Mouse (Mus musculus) regulatory T cell (primary cell): ENCODE results near the gene Parp6.

Experiments used
- in situ Hi-C: fragments of 300-600 bp; cut with MboI, MseI; formaldehyde crosslinking; loops from one replicate; pipeline ENCODE4 v1.15.1; 2025; ENCODE audit warnings: high pct_unique_total_duplicates

Parp6 gene

DNA sequence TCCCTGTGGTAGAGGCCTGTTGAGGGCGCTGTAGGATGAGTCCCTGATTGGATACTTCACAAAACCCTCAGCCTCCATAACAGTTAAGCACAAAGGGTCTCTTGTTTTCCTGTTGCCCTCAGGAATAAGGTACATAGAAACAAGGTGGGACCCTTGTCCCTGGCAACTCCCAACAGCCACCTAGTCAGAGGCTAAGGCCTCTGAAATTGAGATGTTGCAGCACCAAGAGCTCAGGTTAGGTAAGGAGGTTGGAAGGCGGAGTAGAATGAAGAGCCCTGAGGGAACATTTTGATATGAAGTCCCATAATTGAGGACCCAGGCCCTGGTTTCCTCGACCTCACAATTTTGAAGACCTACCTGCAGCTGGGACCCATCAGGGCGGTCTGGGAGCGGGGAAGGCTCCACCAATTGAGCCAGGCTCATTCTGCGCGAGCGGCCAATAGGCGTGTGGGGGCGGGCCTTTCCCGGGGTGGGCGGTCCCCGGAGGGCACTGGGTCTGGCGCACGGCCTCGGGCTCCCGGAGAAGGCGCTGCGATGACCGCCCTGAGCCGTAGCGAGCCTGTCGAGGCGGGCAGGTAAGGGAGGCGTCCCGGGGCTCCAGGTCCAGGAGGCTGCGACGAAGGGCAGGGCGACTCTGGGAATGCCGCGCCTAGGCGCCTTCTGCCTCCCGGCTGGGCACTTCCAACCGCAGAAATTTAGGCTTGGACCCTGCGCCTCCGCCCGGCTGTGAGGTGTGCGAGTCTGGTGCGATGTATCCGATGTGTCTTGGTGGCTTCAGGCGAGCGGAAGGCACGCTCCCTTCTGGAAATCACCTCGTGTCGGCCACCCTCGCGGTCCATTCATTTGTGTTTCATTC lies 62.8 kb downstream of the Parp6 start, which contains the start of gene Gramd2:
Gene Gramd2, plus strand, starts transcription at position 467 of the 856 bp plus-strand sequence.
- in situ Hi-C loops: no loop called here

DNA sequence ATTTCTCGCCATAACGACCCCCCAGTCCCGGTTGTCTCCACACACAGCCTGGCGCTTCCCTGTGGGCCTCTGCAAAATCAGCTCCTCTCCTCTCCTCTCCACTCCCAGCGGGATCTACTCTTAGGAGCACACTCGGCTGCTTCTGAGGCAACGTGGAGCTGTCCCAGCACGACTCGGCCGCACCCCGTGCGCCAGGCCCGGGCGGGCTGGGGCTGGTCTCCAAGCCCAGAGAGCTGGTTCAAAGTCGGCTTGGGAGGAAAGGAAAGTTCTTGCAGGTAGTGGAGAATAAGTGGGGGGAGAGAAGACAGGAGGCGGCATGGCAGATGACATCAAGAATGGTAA lies 63.4 kb downstream of the Parp6 start:
- in situ Hi-C loops: no loop called here

DNA sequence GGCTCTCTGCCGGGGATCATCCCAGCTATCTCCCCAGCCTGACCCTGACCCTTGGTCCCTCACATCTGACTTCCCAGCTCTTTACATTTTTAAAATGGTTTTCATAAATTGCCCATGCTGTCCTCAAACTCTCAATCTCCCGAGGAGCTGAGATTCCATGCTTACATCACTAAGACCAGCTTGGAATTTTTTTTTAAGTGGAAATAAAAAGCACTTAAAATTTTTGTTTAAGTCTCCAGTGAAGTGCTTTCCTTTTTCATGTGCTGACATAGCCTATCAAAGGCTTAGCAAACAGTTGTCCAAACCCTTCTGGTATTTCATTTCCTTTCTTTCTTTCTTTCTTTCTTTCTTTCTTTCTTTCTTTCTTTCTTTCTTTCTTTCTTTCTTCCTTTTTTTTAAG lies 66.9 kb downstream of the Parp6 start:
- in situ Hi-C loops: no loop called here

DNA sequence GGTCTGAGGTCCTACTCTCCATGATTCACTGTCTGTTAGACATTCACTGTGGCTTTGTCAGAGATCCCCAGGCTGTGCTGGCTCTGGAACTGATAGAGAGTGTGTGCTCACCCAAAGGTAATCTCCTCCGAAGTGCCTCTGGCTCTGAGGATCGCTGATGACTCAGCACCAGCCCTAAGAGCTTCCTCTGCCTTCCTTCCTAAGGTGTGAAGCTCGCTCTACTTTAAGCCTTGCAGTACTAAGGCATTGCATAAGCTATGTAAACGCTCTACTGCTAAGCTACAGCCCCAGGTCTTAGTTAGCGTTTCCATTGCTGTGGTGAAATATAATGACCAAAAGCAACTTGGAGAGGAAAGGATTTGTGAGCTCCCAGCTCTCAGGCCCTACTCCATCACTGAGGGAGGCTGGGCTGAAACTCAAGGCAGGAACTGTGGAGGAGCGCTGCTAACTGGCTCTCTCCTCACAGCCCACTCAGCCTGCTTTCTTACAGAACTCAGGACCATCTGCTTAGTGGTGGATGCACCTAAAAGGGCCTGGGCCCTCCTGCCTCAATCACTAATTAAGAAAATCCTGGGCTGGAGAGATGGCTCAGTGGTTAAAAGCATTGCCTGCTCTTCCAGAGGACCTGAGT lies 70.4 kb downstream of the Parp6 start:
- in situ Hi-C loops: no loop called here

DNA sequence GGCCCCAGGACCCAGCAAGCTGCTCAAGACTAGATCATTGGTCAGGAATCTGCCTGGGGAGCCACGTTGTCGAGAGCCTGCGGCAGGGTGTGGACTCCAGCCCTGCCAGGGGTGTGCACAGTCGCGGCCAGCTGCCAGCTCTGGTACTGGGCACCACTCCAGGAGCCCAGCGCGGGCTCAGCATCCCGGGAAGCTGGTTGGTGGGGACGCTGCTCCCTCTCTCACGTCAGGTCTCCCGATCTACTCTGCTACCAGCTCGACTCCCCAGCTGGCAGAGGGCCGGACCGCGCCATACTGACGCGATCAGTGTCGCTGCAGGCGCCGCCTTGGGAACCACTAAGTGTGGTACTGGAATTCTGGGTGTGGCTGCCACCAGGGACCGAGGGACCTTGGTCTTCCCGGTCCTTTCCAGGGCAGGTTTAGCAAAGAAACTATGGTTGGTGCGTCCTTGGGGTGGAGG lies 74.6 kb downstream of the Parp6 start:
- in situ Hi-C loops: no loop called here

DNA sequence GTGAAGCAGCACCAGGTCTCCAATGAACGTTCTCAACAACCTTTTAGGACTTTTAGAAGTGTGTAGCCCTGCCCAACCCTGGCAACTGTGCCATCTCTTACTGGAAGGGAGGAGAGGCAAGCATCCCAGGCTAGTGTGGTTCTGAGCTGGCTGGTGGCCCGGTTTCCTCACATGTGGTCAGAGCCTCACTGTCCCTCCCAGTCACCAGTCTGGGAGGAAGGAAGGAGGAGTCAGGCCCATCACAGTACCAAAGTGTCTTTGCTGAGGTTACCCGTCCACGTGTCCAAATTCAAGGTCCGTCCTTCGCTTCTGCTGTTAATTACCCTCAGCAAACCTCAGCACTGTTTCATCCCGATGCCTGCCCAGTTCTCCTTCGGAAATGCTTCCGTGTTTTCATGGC lies 75.1 kb downstream of the Parp6 start:
- in situ Hi-C loops: no loop called here

DNA sequence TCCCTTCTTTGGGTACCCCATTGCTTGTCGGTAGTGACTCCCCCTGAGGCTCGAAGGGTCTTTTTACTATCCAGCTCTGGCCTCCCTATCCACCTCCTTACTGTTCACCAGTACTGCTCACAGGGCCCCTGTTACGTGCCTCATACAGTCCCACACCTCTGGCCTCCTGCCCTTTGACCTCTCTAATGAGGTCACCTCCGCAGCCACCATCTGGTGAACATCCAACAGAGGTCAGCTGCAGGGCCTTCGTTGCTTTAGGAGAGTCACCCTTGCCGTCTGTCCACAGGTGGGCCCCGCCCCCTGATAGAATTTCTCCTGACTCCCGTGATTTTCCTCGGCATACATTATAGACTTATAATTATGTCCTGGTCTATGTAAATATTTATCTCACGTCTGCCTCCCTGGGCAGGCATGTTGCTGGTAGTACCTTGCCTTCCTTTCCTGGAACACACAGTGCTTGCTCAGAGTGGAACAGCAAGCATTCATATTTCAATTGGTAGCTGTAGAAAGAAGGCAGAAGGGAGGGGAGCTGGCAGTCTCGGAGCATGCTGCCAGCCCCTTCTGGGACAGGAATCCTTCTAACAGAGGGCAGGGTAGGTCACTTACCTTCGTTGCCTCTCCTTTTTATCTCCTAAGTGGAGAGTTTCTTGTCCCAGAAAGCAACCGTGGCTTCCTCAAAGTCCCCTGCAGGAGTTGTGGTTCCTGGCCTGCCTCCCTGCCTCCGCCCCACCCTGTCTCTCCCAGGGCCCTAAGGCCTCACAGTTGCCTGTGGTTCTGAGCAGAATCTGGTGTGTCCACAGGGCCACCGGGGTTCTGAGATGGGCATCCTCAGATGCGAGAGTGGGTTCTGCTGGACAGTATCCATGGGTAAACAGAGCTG lies 77.7 kb downstream of the Parp6 start:
- in situ Hi-C loops: no loop called here

DNA sequence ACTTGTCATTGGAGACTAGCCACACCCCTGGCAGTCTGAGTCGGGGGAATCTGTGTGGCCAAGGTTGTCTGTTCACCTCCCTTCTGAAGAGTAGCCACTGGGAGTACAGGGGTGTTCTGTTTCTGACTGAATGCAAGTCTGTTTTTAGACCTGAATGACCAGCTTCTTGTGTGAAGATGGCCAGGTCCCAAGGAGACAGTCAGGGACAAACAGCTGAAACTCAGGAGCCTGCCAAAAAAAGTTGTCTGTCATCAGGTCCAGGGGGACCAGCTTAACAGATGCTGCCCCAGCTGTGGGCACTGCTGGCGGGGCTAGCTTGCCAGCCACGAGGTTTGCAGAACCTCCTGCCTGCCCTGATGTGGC lies 78.3 kb downstream of the Parp6 start:
- in situ Hi-C loops: no loop called here

DNA sequence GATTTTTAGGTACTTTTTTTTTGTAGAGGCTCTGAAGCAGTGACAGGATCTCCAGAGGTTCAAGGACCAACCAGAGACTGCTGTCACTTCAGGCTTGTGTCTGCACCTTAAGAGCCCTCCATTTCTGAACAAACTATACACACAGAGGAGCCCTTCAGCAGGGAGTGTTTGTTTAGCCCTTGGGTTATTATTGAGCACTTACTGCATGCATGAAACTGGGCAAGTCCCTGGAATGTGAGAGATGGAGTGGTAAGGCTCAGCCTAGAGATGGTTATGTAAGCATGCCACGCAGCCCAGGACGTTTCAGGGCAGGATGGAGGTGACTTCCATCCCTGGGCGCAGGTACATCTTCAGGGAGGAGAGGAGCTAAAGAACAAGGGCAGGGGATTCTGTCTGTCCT lies 79.3 kb downstream of the Parp6 start:
- in situ Hi-C loops: no loop called here
